Mouse (Mus musculus): ENCODE measurements at regions not wholly inside any gene's neighbourhood (a gene's known extent, or its start where the extent isn't known, plus 50 kb on each side); places are given as distances from the start of the nearest gene placed in this dataset.

DNA sequence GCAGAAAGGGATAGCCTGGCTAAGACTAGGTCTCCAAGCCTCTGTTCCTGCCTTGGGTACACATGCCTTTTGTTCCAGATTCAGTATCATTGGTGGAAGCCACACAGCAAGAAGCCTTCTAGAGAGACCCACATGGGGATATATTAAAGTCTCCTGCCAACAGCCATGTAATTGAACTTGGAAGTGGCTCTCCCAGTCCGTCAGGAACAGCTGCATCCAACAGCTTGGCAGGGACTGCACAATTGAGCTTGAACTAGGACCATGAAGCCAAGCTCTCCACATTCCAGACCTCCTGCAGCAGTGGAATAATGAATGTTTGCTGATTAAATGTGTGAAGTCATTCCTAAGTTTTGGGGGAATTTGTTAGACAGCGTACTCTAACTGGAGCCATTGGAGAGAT lies 94.5 kb downstream of the Gpr139 start:
- DNase-seq (ENCODE audit: low read depth, low spot score): no peak

GRCm38 (mm10) chr7:119088537-119088936 lies 93.5 kb upstream of the Gprc5b start:
- DNase-seq (ENCODE audit: low read depth, low spot score): no peak

GRCm38 (mm10) chr7:119087723-119088419 lies 92.9 kb upstream of the Gprc5b start:
- DNase-seq (ENCODE audit: low read depth, low spot score): no peak

DNA sequence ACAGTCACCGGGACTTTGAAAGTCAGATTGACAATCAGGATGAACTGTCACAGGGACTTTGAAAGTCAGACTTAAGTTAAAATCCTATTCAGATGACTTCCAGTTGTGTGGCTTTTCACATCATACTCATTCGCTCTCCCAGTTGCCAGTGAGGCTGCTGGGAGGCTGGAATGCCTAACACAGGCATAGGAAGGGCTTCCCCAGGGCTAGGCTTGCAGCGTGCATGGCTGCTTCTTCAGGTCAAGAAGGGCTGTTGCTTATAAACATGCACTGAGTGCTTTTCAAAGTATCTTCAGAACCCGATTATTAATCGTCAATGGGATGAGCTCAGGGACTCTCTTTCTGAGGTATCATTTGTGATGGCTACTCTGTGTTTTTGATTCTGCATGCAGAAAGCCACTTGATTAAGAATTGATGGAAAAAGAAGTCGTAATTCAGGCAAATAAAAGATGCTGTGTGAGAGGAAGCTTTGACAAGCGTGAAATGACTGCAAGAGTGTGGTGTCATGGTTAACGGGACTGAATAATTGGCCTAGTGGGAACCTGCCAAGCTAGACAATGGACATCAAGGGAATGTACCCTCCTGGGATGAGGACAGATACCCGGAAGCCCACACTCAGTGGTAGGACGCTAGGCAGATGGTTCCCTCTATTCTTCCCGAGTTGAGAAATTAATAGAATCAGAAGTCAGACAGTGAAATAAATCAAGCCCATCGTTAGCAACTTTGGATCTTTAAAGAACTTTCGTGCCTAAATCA lies 90.9 kb upstream of the Gprc5b start:
- DNase-seq (ENCODE audit: low read depth, low spot score): no peak

DNA sequence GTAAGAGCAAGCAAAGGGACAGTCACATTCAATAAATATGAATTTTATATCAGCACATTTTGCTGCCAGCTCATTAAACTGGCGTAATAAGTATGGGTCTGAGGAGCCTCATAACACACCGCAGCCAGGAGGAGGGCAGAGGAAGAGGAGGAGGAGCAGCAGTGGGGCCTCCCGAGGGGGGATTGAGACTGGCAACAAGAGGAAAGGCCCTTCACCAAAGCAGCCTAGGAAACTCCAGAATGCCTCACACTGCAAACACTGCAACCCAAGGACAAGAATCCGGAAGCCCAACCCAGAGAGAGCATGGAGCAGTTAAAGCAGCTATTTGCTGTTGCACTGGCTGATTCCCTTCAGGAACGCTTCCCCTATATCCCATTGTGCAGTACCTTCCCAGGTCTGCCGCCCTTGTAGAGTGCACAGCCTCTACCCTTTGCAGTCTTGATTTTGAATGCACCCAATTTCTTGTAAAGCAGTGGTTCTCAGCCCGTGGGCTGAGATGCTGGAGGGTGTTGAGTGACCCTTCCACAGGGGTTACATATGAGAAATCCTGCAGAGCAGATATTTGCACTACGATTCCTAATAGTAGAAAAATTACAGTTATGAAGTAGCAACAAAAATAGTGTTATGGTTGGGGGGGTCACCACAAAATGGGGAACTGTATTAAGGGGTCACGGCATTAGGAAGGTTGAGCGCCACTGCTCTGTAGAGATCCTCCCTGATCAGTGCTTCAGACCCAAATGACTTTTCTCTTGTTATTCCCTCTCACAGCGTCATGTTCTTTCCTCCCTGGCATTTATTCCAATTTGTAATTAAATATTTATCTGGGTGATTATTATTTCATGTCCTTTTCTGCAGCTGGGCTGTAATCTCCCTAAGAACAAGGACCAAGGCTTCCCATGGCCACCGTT lies 82.0 kb upstream of the Gprc5b start:
- DNase-seq (ENCODE audit: low read depth, low spot score): peak; percentile 60

GRCm38 (mm10) chr7:119066026-119066425 lies 71.0 kb upstream of the Gprc5b start:
- no peak for DNase-seq (ENCODE audit: low read depth, low spot score)

All from R1 (cell line).